Mouse (Mus musculus) kidney, postnatal 0 days (tissue): ENCODE measurements around the gene Tsfm. TPM values are rescaled to one million over a fixed set of nuclear protein-coding genes. Genes with fewer than 3 reads are reported as not detected.

Experiments used
- ATAC-seq: fragments of 200-750 bp; cut with Nextera tagmentation; replicated peaks from 2 replicates; pipeline ENCODE4 v1.8.0; 2017; ENCODE audit warnings: low read depth, moderate number of reproducible peaks, moderate TSS enrichment, moderate library complexity; ENCODE audit not compliant: low FRiP score
- DNase-seq: peaks from one replicate; pipeline ENCODE4 v3.0.0-alpha.2; 2016; ENCODE audit warnings: low spot score
- H3K27ac ChIP-seq: fragments of 300-500 bp; sonication (generic); 2 replicates; pipeline ENCODE4 v1.5.1; 2014; ENCODE audit warnings: mild to moderate bottlenecking
- H3K27me3 ChIP-seq: fragments of 300-500 bp; sonication (generic); 2 replicates; pipeline ENCODE4 v1.6.1; 2014; ENCODE audit warnings: low read length, mixed read lengths; ENCODE audit not compliant: insufficient read depth
- H3K36me3 ChIP-seq: fragments of 300-500 bp; sonication (generic); 2 replicates; pipeline ENCODE4 v1.6.1; 2014; ENCODE audit warnings: low read length, mixed read lengths; ENCODE audit not compliant: insufficient read depth
- H3K4me1 ChIP-seq: fragments of 300-500 bp; sonication (generic); replicated peaks from 2 replicates; pipeline ENCODE4 v1.6.1; 2014; ENCODE audit warnings: antibody characterized with exemption, low read length, mixed read lengths; ENCODE audit not compliant: insufficient read depth
- H3K4me2 ChIP-seq: fragments of 300-500 bp; sonication (generic); 2 replicates; pipeline ENCODE4 v1.6.1; 2014; ENCODE audit warnings: mild to moderate bottlenecking, low read length, moderate library complexity, mixed read lengths
- H3K4me3 ChIP-seq: fragments of 300-500 bp; sonication (generic); replicated peaks from 2 replicates; pipeline ENCODE4 v1.5.1; 2014; ENCODE audit warnings: low read depth, low read length
- H3K9ac ChIP-seq: fragments of 300-500 bp; sonication (generic); 2 replicates; pipeline ENCODE4 v1.6.1; 2014; ENCODE audit warnings: low read depth, low read length
- H3K9me3 ChIP-seq: fragments of 300-500 bp; sonication (generic); replicated peaks from 2 replicates; pipeline ENCODE4 v1.6.1; 2016; ENCODE audit warnings: low read length, inconsistent platforms, mixed read lengths
- CTCF ChIP-seq: IDR thresholded peaks from 2 replicates; pipeline ENCODE4 v1.5.1; 2016; ENCODE audit warnings: antibody characterized with exemption, low read depth, mild to moderate bottlenecking, moderate library complexity
- WGBS: fragments of 180-500 bp; shearing (Covaris S2); extraction: QIAGEN DNeasy Blood & Tissue Kit; methylation state at CpG from one replicate; pipeline ENCODE4 v1.1.7; 2014; 5-methylcytosine and 5-hydroxymethylcytosine counted together
- polyA plus RNA-seq: library from polyadenylated mRNA; unstranded; fragments of >200 nt; fragmentation: Nextera tagmentation; extraction: Ambion mirVana; gene quantifications from 2 replicates; pipeline ENCODE4 v1.2.1, GENCODE M21; 2015

Gene Tsfm
- polyA plus RNA-seq, 1 experiment from 2014 or later, result 97.3 TPM

GRCm38 (mm10) chr10:126979636-126980151 lies 50.9 kb downstream of the Tsfm start:
- no peak for TF ChIP-seq CTCF
- no peaks in the 10 kb centered on the region for H3K27me3 ChIP-seq
- H3K4me1 ChIP-seq, result peaks cover 43% of the 10 kb centered on the region
- no peaks in the 10 kb centered on the region for H3K9me3 ChIP-seq
- peak overlapping the region; percentile 96 for H3K9ac ChIP-seq
- DNase-seq, result no peak
- 0 out of 2 replicates have a peak, but pooled peaks cover 4% of the 10 kb centered on the region for H3K36me3 ChIP-seq
- H3K4me2 ChIP-seq, result peak overlapping the region; percentile 93
- 3% methylated on average over 49 of the region's 57 CpGs for WGBS
- H3K27ac ChIP-seq, result peak overlapping the region; percentile 99
- no peak for ATAC-seq
- H3K4me3 ChIP-seq, result peak overlapping the region; percentile 98

- TF ChIP-seq CTCF, result no peak
- whole genome bisulfite sequencing, result under 1% methylated on average over 32 of the region's 62 CpGs
- H3K4me1 ChIP-seq, result peaks cover 38% of the 10 kb centered on the region
- no peaks in the 10 kb centered on the region for H3K27me3 ChIP-seq
- H3K9me3 ChIP-seq, result no peaks in the 10 kb centered on the region
- peak; percentile 65 for DNase-seq
- H3K27ac ChIP-seq, result peak overlapping the region; percentile 99
- peak overlapping the region; percentile 93 for H3K4me2 ChIP-seq
- H3K9ac ChIP-seq, result peak overlapping the region; percentile 96
- peak overlapping the region; percentile 98 for H3K4me3 ChIP-seq
- ATAC-seq, result peak; percentile 14
- 0 out of 2 replicates have a peak, but pooled peaks cover 4% of the 10 kb centered on the region for H3K36me3 ChIP-seq
Measured at GRCm38 (mm10) chr10:126979121-126979635, 51.5 kb downstream of the Tsfm start.

DNA sequence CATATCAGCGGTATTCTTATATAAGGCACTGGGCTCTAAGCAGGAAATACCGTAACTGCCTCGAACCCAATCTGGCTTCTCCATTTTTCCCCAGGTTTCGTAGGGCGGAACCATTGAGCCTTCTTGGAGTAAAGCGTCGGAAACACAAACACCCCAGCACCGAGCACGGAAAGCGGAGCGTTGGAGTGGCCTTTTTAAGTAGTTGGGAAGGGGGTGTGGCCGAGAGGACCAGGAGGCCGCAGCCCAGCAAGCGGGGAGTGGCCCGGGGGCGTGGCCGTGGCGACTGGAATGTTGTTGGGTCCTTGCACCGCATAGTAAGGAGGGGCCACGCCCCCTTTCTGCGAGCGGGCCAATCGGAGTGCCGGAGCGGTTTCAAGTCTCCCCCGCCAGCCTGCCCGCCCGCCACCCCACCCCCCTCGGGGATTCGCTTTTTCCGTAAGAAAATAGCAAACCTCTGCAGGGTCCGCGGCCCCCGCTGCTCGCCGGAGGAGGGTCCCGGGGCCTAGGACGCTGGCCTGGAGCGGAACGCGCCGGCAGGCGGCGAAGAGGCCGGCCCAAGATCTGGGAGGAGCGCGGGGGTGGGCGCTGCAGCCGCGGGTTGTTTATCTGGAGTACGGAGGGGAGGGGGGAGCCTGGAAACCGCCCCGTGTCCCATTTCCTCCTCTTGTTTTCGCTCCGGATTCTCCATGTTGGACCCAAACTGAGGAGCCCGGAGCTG lies 52.2 kb downstream of the Tsfm start, which contains the start of gene Ctdsp2:
Gene Ctdsp2, plus strand, starts transcription at position 441 of the 718 bp plus-strand sequence.
- Histone ChIP-seq H3K27me3 (no peaks in the 10 kb centered on the region), H3K36me3 (0 out of 2 replicates have a peak, but pooled peaks cover 4% of the 10 kb centered on the region), H3K4me3 (peak within 1 kb of the TSS; percentile 98), H3K27ac (peak within 1 kb of the TSS; percentile 99), H3K4me1 (peaks cover 30% of the 10 kb centered on the region), H3K9ac (peak within 1 kb of the TSS; percentile 96), H3K9me3 (no peaks in the 10 kb centered on the region), H3K4me2 (peak within 1 kb of the TSS; percentile 93)
- under 1% methylated on average over 55 of the region's 56 CpGs for WGBS
- peak; percentile 100 for DNase-seq
- ATAC-seq, result peak; percentile 92
- TF ChIP-seq CTCF, result peak; percentile 38

DNA sequence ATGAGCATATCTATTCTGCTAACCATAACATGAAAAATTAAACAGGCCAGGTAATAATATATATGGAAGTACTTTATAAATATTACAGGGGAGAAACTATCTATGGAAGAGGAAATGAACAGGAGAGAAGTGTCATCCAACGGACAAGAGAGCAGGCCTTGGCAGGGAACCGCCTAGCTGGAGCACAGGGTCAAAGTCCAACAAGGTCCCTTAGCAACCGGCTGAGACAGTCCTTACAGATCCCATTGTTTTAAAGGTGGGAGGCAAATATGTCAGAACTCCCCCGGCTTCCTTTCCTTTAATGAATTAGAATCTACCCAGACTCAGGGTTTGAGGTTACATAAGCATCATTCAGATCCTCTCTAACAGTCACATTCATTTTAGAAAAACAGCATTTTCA lies 53.6 kb downstream of the Tsfm start:
- peaks cover 30% of the 10 kb centered on the region for H3K4me1 ChIP-seq
- ATAC-seq, result no peak
- no peak overlapping the region for H3K9ac ChIP-seq
- H3K9me3 ChIP-seq, result no peaks in the 10 kb centered on the region
- DNase-seq, result peak; percentile 62
- no peaks in the 10 kb centered on the region for H3K36me3 ChIP-seq
- H3K4me3 ChIP-seq, result no peak overlapping the region
- 31% methylated on average over 4 of the region's 4 CpGs for WGBS
- no peaks in the 10 kb centered on the region for H3K27me3 ChIP-seq
- TF ChIP-seq CTCF, result no peak
- no peak overlapping the region for H3K4me2 ChIP-seq
- no peak overlapping the region for H3K27ac ChIP-seq

GRCm38 (mm10) chr10:126975706-126976105 lies 54.9 kb downstream of the Tsfm start:
- peaks cover 23% of the 10 kb centered on the region for H3K4me1 ChIP-seq
- 80% methylated on average over 6 of the region's 6 CpGs for WGBS
- H3K27ac ChIP-seq, result no peak overlapping the region
- H3K9me3 ChIP-seq, result no peaks in the 10 kb centered on the region
- DNase-seq (no peak), ATAC-seq (no peak)
- H3K36me3 ChIP-seq, result no peaks in the 10 kb centered on the region
- H3K4me3 ChIP-seq, result no peak overlapping the region
- no peak overlapping the region for H3K9ac ChIP-seq
- no peak for TF ChIP-seq CTCF
- H3K4me2 ChIP-seq, result no peak overlapping the region
- H3K27me3 ChIP-seq, result no peaks in the 10 kb centered on the region

- ATAC-seq (no peak), DNase-seq (no peak)
- no peak for TF ChIP-seq CTCF
- no peak overlapping the region for H3K4me3 ChIP-seq
- WGBS, result 20% methylated on average over 7 of the region's 7 CpGs
- H3K27ac ChIP-seq, result peak overlapping the region; percentile 80; the same call in 1 of the 2 replicates
- no peaks in the 10 kb centered on the region for H3K9me3 ChIP-seq
- H3K27me3 ChIP-seq, result no peaks in the 10 kb centered on the region
- no peak overlapping the region for H3K4me2 ChIP-seq
- H3K4me1 ChIP-seq, result peaks cover 23% of the 10 kb centered on the region
- peak overlapping the region; percentile 2; the same call in 1 of the 2 replicates for H3K9ac ChIP-seq
- H3K36me3 ChIP-seq, result no peaks in the 10 kb centered on the region
Measured at GRCm38 (mm10) chr10:126972988-126973387, 57.7 kb downstream of the Tsfm start.
